Mouse (Mus musculus) kidney, embryonic 14.5 days (tissue): Measurements from ENCODE around the gene Dnaic2. TPM values are rescaled to one million over a fixed set of nuclear protein-coding genes. Genes with fewer than 3 reads are reported as not detected.
A peak's percentile ranks its signal among the peaks of the same experiment; 100 is the strongest.

ENCODE experiments used
- ATAC-seq: fragments of 200-750 bp; cut with Nextera tagmentation; 2 replicates; pipeline ENCODE4 v1.8.0; 2017; ENCODE audit warnings: moderate number of reproducible peaks, mild to moderate bottlenecking, moderate TSS enrichment, moderate library complexity; ENCODE audit not compliant: low FRiP score, low TSS enrichment
- H3K27ac ChIP-seq: fragments of 300-500 bp; sonication (generic); 2 replicates; pipeline ENCODE4 v1.5.1; 2014; ENCODE audit warnings: low read depth, mild to moderate bottlenecking, low read length, moderate library complexity, mixed read lengths
- H3K27me3 ChIP-seq: fragments of 300-500 bp; sonication (generic); 2 replicates; pipeline ENCODE4 v1.6.1; 2014; ENCODE audit warnings: mild to moderate bottlenecking, low read length; ENCODE audit not compliant: control insufficient read depth, insufficient read depth
- H3K36me3 ChIP-seq: fragments of 300-500 bp; sonication (generic); 2 replicates; pipeline ENCODE4 v1.6.1; 2014; ENCODE audit warnings: low read length, mixed read lengths; ENCODE audit not compliant: control insufficient read depth, insufficient read depth
- H3K4me1 ChIP-seq: fragments of 300-500 bp; sonication (generic); 2 replicates; pipeline ENCODE4 v1.6.1; 2014; ENCODE audit warnings: low read length, mixed read lengths; ENCODE audit not compliant: control insufficient read depth, insufficient read depth
- H3K4me2 ChIP-seq: fragments of 300-500 bp; sonication (generic); replicated peaks from 2 replicates; pipeline ENCODE4 v1.6.1; 2014; ENCODE audit warnings: low read depth, mild to moderate bottlenecking, low read length
- H3K4me3 ChIP-seq: fragments of 300-500 bp; sonication (generic); 2 replicates; pipeline ENCODE4 v1.5.1; 2014; ENCODE audit warnings: mild to moderate bottlenecking, low read length
- H3K9ac ChIP-seq: fragments of 300-500 bp; sonication (generic); 2 replicates; pipeline ENCODE4 v1.6.1; 2014; ENCODE audit warnings: low read depth, mild to moderate bottlenecking, low read length, moderate library complexity
- H3K9me3 ChIP-seq: fragments of 300-500 bp; sonication (generic); 2 replicates; pipeline ENCODE4 v1.6.1; 2016; ENCODE audit warnings: low read length; ENCODE audit not compliant: control insufficient read depth
- WGBS: fragments of 180-500 bp; shearing (Covaris S2); extraction: QIAGEN DNeasy Blood & Tissue Kit; methylation state at CpG from one replicate; pipeline ENCODE4 v1.1.7; 2014; 5-methylcytosine and 5-hydroxymethylcytosine counted together
- polyA plus RNA-seq: library from polyadenylated mRNA; unstranded; fragments of >200 nt; fragmentation: Nextera tagmentation; extraction: Ambion mirVana; gene quantifications from 2 replicates; pipeline ENCODE4 v1.2.1, GENCODE M21; 2014

The Dnaic2 gene
- polyA plus RNA-seq, 1 experiment from 2014 or later, result 0.28 TPM

DNA sequence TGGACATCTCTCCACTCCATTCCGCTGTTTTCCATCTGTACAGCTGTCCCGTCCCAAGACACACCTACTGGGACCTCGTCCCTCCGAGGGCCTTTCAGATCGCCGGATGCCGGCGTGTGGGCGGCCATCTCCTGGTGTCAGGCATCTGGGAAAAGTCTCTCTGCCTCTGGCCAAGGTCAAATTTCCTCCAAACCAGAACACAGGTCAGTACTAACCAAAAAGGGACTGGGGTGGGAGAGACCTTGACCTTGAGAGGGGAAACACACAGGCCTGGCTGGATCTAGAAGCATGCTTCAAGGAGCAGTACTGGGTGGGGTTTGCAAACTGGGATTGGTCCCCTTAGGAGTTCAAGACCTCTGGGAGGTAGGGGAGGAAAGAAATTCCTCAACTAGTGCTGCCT, 62.5 kb downstream of the Dnaic2 start:
- Histone ChIP-seq H3K27me3 (peaks cover 80% of the 10 kb centered on the region), H3K9ac (no peak overlapping the region), H3K4me1 (peaks cover 23% of the 10 kb centered on the region), H3K4me3 (no peak overlapping the region), H3K36me3 (no peaks in the 10 kb centered on the region), H3K4me2 (no peak overlapping the region; the same call in 1 of the 2 replicates), H3K27ac (no peak overlapping the region), H3K9me3 (no peaks in the 10 kb centered on the region)
- WGBS, result 36% methylated on average over 9 of the region's 9 CpGs
- no peak; the same call in 1 of the 2 replicates for ATAC-seq

DNA sequence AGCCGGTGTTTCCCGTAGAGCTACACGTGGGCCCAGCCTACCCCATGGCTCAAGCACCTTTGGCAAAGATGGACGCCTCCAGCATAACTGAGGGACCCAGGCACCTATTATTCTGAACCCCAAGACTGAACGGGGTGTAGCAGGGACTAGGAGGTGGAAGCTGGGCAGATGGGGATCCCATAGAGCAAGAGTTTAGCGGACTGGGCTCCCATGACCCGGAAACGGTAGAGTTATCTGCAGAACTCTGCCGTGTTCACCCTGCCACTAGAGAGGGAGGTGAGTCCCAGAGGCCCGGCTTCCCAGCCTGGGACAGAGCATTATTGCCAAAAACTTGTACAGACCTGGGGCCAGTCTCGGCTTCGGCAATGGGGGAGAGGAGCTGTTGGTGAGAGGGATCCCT, 63.0 kb downstream of the Dnaic2 start:
- H3K9me3 ChIP-seq, result no peaks in the 10 kb centered on the region
- WGBS, result 74% methylated on average over 12 of the region's 12 CpGs
- peaks cover 28% of the 10 kb centered on the region for H3K4me1 ChIP-seq
- no peak overlapping the region for H3K4me2 ChIP-seq
- peaks cover 80% of the 10 kb centered on the region for H3K27me3 ChIP-seq
- ATAC-seq, result no peak
- H3K4me3 ChIP-seq, result no peak overlapping the region
- H3K36me3 ChIP-seq, result no peaks in the 10 kb centered on the region
- H3K27ac ChIP-seq, result no peak overlapping the region
- no peak overlapping the region for H3K9ac ChIP-seq

DNA sequence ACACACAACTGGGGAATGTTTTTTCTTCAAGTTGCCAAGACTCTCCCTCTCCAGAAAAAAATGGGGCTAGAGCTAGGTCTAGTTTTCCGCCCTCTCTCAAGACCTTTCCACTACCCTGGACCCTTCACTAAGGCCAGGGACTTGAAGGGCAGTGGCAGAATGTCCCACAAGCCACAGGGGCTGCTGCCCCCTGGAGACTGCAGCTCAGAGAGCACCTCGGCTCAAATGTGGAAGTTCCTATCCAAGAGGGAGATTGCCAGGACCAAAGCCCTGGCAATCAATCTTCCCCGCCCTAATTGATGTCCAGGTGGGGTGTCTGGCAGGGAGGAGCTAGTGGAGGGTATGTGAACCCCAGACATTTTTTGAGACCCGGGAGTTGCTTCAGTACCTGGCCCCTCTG, 63.6 kb downstream of the Dnaic2 start:
- H3K4me1 ChIP-seq, result peaks cover 33% of the 10 kb centered on the region

DNA sequence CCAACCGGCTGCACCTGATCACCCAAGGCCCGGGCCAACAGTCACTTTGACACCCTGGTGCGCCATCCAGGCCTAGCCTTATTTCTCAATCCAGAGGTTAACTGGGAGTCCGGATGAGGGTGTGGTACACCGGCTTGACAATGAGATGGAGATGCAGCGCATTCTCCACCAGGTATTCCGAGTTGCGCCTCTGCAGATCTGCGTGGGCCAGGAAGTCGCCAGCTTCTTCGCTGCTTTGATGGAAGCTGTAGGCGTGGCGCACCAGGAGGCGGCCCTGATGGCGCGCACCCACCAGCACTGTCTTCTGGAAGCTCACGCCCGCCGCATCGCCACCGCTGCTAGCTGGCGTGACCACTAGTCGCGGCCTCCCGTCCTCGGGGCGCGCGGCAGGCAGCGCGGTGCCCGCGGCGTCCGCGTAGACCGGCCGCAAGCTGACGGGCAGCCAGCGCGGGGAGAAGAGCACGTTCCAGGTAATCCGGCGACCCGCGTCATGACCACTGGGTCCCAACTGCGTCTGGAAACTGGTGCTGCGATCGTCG, 64.2 kb downstream of the Dnaic2 start:
- H3K9me3 ChIP-seq, result no peaks in the 10 kb centered on the region
- no peak overlapping the region for H3K9ac ChIP-seq
- peaks cover 68% of the 10 kb centered on the region for H3K27me3 ChIP-seq
- peak overlapping the region; percentile 89 for H3K4me2 ChIP-seq
- ATAC-seq, result no peak
- H3K27ac ChIP-seq, result no peak overlapping the region
- H3K36me3 ChIP-seq, result no peaks in the 10 kb centered on the region
- H3K4me1 ChIP-seq, result peaks cover 37% of the 10 kb centered on the region
- WGBS, result 4% methylated on average over 49 of the region's 50 CpGs
- H3K4me3 ChIP-seq, result peak overlapping the region; percentile 38

More for the DNA sequence above, 63.6 kb downstream of the Dnaic2 start:
- Histone ChIP-seq H3K9ac (no peak overlapping the region), H3K4me3 (no peak overlapping the region), H3K27ac (no peak overlapping the region), H3K4me2 (no peak overlapping the region), H3K27me3 (peaks cover 74% of the 10 kb centered on the region), H3K36me3 (no peaks in the 10 kb centered on the region), H3K9me3 (no peaks in the 10 kb centered on the region)
- no peak for ATAC-seq
- WGBS, result 35% methylated on average over 4 of the region's 4 CpGs

DNA sequence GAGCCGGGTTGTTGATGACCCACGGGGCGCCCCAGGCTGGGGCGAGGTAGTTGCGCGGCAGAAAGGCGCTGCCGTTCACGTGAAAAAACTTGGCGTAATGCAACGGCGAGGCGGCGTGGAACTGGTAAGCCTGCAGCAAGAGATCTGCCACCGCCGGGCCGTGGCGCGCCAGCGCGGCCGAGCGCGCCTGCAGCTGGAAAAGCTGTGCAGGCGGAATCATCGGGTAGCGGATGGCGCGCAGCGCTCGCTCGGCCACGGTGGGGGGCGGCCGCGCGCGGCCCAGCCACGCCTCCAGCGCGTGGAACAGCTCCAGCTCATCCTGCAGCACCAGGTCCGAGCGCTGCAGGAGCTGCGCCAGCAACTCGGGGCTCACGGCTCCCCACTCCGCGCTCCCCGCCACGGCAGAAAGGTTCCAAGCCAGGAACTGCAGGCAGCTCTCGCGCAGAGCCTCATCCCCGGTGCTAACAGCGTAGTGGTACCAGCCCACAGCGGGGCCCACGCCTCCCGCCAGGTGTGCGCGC, 64.7 kb downstream of the Dnaic2 start:
- H3K4me2 ChIP-seq, result peak overlapping the region; percentile 89
- under 1% methylated on average over 58 of the region's 59 CpGs for WGBS
- peaks cover 63% of the 10 kb centered on the region for H3K27me3 ChIP-seq
- H3K4me1 ChIP-seq, result peaks cover 37% of the 10 kb centered on the region
- H3K4me3 ChIP-seq, result peak overlapping the region; percentile 38
- no peak overlapping the region for H3K27ac ChIP-seq
- no peaks in the 10 kb centered on the region for H3K36me3 ChIP-seq
- 0 out of 2 replicates have a peak overlapping the region, but pooled peaks have one; percentile 38 for H3K9ac ChIP-seq
- no peak for ATAC-seq
- no peaks in the 10 kb centered on the region for H3K9me3 ChIP-seq

DNA sequence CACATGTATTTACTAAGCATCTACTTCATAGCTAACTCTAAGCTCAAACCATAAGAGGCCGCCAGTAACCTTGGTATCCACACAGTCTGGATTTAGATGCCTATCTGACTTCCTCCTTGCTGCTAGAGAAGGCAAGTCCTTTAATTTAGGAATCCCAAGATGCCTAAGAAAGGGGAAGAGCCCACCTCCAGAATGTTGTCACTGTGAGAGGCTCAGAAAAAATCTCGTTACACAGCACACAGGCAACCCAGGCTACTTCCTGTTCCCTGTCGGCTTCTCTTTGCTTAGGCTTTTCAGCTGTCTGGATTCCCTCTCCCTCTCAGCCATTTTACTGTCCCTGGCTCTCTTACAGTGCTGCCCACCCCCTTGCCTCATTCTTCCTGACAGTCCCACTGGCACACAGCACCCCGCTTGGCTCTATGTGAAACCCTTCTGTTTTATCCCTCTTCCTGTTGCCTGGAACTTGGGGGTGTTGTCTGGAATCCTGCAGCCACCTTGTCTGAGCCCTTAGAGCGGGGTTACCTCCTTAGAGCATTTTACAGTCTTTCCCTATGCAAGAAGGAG, 65.8 kb downstream of the Dnaic2 start:
- H3K36me3 ChIP-seq, result no peaks in the 10 kb centered on the region
- no peak overlapping the region for H3K27ac ChIP-seq
- peaks cover 37% of the 10 kb centered on the region for H3K4me1 ChIP-seq
- H3K4me3 ChIP-seq, result peak overlapping the region; percentile 38; the same call in 1 of the 2 replicates
- H3K4me2 ChIP-seq, result no peak overlapping the region
- 54% methylated on average over 5 of the region's 5 CpGs for WGBS
- no peaks in the 10 kb centered on the region for H3K9me3 ChIP-seq
- no peak overlapping the region for H3K9ac ChIP-seq
- no peak for ATAC-seq
- peaks cover 52% of the 10 kb centered on the region for H3K27me3 ChIP-seq

DNA sequence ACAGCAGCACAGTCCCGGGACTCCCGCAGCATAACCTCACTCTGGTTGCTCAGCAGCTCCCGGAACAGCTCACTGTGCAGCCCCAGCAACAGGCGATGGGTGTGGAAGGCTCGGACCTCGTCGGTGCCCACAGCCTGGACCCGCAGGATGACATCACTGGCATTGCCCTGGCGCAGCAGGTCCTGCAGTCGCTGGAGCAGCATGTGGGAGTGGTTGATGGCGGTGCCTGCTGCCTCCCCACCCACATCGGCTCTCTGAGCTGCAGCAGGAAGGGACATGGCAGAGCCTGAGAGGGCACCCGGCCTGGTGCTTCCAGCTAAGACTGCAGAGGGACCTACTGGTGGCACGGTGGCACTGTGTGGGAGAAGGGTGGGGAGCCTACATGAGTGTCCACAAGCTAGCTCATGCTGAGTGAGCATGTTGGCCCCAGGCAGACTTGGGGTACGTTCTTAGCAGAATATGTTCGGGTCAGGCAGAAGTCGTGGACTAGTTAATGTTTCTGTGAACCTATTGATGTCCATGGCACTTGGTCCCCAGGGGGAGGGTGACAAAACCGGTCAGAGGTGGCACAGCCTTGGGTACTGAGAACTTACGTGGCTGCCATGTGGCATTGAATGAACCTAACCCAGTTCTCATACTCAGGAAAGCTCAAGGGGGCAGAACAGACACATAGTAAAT, 66.8 kb downstream of the Dnaic2 start:
- no peak overlapping the region for H3K9ac ChIP-seq
- H3K4me3 ChIP-seq, result no peak overlapping the region
- peaks cover 49% of the 10 kb centered on the region for H3K27me3 ChIP-seq
- H3K27ac ChIP-seq, result no peak overlapping the region
- no peak for ATAC-seq
- H3K36me3 ChIP-seq, result no peaks in the 10 kb centered on the region
- H3K4me2 ChIP-seq, result no peak overlapping the region
- 67% methylated on average over 19 of the region's 19 CpGs for WGBS
- H3K4me1 ChIP-seq, result peaks cover 37% of the 10 kb centered on the region
- no peaks in the 10 kb centered on the region for H3K9me3 ChIP-seq

DNA sequence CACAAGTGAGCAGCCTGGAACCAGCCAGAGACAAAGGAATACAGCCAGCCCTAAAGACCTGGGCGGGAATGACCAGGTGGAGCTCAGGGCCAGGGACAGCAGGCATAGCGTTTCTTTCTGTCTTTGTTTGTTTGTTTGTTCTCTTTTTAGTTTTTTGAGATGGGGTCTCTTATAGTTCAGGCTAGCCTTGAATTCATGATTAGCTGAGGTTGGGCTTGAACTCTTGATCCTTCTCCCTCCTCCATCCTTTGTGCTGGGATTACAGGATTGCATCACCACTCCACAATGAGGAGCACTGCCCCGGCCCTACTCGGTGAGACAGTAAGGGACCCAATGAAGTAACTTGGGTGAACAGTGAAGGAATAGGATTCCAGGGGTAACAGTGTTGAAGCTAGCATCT, 67.5 kb downstream of the Dnaic2 start:
- Histone ChIP-seq H3K9ac (no peak overlapping the region), H3K4me3 (no peak overlapping the region), H3K4me2 (peak overlapping the region; percentile 57; the same call in 1 of the 2 replicates), H3K4me1 (peaks cover 31% of the 10 kb centered on the region), H3K27ac (peak overlapping the region; percentile 63; the same call in 1 of the 2 replicates), H3K9me3 (no peaks in the 10 kb centered on the region), H3K36me3 (no peaks in the 10 kb centered on the region), H3K27me3 (peaks cover 43% of the 10 kb centered on the region)
- WGBS, result 49% methylated on average over 4 of the region's 4 CpGs
- no peak; the same call in 1 of the 2 replicates for ATAC-seq
